Mouse (Mus musculus) lung, adult 18-20 months (tissue): ENCODE data around the gene Sh2b2.
A peak's percentile ranks its signal among the peaks of the same experiment; 100 is the strongest.

Experiments
- DNase-seq, 2 experiments: peaks; one replicate each; pipeline ENCODE4 v3.0.0; 2022; ENCODE audit warnings: mixed read lengths in 2 of 2

Gene Sh2b2

GRCm38 (mm10) chr5:136246452-136246838 lies at the start of gene Sh2b2:
Sh2b2 (minus strand) TSS chr5:136246556.
- peak in 1 of 2 experiments; percentile 17 for DNase-seq

DNA sequence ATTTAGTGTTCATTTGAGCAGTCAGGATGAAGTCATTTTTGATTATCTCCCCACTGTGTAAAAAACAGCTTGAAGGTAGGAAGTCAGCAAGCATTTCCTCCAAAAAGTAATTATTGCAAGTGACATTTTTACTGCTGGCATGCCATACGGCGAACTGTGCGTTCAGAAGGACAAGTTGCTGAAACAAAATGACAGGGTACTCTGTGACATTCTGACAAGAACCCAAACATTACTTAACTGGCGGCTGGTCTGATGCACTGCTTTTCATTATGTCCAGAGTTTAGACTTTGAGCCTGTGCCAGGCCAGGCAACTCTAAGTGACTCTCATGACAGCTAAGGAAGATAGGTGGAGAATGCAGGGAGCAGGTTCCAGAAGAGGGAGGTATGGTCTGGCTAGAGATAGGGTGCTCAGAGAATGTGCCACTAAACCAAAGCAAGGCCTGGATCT lies 46.6 kb upstream of the Sh2b2 start:
- DNase-seq: no peak

GRCm38 (mm10) chr5:136292361-136292760 lies 46.0 kb upstream of the Sh2b2 start:
- no peak for DNase-seq

GRCm38 (mm10) chr5:136291562-136291961 lies 45.2 kb upstream of the Sh2b2 start:
- DNase-seq: no peak

- no peak for DNase-seq
Observed at GRCm38 (mm10) chr5:136289776-136290175, 43.4 kb upstream of the Sh2b2 start.

- peak; percentile 13 to 49 for DNase-seq
Observed at GRCm38 (mm10) chr5:136288351-136289081, 42.2 kb upstream of the Sh2b2 start.

DNA sequence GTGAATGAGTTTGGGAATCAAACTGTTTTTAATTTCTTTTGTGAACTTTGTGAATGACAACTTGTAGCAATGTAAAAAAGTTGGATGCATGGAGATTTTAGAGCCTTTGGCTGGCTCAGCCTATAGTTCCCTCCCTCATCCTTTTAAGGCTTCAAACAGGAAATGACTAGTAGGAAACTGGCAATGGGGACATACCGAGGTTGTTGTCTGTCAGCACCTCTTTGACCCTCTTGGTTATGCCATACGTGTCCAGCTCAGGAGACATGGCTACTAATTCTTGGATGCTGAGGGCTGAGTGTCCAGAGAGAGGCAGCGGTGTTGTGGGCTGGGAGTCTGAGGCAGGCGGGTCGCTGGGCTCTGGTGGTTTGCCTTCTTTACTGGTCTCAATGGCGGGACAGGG lies 40.2 kb upstream of the Sh2b2 start:
- no peak for DNase-seq

GRCm38 (mm10) chr5:136285106-136285505 lies 38.8 kb upstream of the Sh2b2 start:
- no peak for DNase-seq

DNA sequence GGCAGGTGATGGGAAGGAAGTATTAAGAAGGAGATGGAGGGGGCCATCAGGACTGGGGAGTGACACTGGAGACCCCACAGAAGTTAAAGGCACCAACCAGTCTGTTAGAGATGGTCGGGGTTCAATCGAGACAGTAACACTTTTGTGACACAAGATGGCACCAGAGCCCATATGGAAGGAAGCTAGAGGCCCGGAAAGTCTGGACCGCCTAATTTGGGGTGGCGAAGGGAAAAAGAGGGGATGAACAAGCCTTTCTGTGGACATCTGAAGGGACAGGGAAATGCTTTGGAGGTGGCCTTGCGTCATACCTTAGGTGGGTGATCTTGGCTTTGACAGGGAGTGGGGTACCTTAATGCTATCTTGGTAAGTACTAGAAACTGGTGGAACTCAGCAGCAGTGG lies 35.0 kb upstream of the Sh2b2 start:
- no peak for DNase-seq

DNA sequence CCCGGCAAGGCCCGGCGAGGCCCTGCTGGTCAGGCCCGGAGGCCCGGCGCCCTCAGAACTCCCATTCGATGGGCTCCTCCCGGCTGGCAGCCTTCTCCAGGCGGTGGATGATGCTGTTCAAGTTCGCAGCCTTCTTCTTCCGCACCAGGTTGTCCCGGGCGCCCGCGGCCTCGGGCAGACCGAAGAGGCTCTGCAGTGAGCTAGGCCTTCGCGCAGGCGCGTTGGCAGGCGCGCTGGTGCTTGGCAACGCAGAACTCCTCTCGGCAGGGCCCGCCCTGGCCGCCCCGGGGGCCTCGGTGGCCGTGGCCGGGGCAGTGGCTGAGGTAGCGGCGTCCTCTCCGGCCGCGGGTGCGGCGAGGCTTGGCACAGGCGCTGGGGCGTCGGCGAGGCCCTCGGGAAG lies 28.4 kb upstream of the Sh2b2 start:
- no peak for DNase-seq

DNA sequence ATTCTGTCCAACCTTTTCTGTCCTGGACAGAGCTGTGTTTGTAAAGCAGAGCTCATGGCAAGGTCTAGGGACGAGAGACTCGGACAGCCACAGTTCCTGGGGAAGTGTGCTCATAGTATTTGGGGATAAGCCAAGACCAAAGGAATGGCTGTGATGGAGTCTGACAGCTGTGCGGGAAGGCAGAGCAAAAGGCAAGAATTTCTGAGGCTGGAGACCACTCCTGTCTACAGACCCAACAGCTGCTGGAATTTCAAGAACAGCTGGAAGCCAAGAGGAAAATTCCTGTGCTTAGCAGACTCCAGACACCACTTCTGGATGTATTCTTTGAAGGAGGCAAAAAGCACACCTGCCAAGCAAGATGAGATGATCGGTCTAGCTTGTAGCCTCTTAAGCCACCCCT lies 23.6 kb upstream of the Sh2b2 start:
- DNase-seq: no peak

DNA sequence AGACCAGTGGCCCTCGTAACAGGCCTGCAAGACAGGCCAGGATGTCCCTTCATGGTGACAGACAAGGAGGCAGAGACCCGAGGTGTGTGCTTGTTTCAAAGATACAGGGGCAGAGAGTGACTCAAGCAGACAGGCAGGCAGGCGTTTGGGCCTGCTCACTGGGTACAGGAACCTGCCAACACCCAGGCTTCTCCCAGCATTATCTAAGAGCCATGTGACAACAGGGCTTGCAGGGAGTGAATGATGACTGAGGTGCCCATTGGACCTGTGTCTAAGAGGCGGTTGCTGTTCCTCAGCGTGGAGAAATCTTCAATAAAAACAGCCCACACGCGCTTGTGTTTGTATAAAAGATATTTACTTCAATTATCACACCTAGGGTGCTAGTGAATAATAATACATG lies 19.7 kb upstream of the Sh2b2 start:
- no peak for DNase-seq

GRCm38 (mm10) chr5:136263342-136263741 lies 17.0 kb upstream of the Sh2b2 start:
- no peak for DNase-seq

GRCm38 (mm10) chr5:136258919-136259318 lies 12.6 kb upstream of the Sh2b2 start:
- DNase-seq: peak; percentile 39 to 50

DNA sequence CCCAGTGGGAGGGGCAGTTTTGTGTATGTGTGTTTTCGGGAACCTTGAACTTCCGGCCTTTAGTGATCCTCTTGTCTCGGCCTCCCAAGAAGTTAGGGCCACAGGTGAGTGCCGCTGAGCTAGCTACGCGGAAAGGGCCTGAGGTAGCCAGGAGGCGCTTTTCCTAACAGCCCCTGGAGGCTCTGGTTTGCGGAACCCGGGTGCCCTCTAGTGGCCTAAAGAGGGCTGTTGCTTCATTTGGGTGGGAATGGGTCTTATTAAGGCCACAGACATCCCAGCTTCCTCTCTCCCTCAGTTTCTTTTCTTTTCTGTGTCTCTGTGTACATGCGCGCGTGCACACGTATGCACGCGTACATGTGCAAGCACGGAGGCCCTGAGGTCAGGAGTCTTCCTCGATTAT lies 6.5 kb upstream of the Sh2b2 start:
- DNase-seq: peak; percentile 68 to 78

GRCm38 (mm10) chr5:136251004-136251403 lies 4.6 kb upstream of the Sh2b2 start:
- peak; percentile 26 for DNase-seq

DNA sequence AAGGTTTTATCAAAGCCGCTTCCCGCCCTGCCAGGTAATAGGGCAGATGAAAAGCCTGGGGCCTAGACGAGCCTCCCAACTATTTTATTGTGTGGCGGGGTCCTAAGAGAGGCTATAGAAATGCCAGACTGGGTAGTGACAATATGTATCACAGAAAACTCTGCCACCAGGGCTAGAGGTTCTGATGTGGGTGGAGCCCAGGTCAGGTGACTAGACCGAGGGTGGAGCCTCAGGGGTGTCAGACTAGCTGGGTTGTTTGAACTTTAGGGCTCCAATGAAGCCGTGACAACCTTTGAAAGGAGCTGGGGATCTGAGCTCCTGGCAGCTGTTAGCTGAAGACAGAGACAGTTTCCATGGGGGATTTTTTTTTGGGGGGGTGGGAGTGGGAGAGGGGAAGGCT lies 2.1 kb upstream of the Sh2b2 start:
- DNase-seq: no peak

- peak; percentile 9 to 21 for DNase-seq
Observed at GRCm38 (mm10) chr5:136245541-136246451, 560 bp downstream of the Sh2b2 start.

DNA sequence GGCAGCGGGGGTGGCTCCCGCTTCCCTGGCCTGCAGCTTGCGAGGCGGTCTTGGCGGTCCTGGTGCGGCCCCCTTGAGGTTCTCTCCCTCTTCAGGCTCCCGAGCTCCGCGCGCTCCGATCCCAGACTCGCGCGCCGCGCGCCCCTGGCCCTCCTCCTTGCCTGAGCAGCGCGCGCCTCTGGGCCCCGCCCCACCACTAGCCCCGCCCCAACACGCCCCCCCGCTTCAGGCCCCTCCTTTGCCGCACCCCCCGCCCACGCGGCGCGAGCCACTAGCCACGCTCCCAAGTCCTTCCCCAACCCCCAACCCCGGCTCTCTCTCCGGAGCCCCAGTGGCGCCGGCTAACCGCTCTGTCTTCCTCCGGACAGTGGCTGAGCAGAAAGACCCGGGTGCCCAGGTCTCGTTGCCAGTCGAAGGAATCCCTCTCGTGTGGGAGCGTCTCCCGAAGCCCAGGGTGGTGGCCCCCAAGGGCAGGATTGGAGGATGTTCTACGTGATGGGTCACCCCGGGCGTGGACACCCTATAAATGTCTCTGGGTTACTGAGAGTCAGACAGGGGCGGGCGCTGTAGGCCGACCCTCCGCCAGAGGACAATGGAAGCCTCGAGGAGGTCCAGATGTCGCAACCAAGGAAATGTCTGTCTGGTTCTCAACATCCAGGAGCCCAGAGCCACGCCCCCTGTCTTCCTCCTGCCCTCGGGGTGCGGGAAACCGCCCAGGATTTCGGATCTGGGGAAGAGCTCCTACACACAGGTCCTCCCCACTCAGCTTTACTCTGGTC lies 1.4 kb downstream of the Sh2b2 start:
- peak; percentile 76 to 78 for DNase-seq

DNA sequence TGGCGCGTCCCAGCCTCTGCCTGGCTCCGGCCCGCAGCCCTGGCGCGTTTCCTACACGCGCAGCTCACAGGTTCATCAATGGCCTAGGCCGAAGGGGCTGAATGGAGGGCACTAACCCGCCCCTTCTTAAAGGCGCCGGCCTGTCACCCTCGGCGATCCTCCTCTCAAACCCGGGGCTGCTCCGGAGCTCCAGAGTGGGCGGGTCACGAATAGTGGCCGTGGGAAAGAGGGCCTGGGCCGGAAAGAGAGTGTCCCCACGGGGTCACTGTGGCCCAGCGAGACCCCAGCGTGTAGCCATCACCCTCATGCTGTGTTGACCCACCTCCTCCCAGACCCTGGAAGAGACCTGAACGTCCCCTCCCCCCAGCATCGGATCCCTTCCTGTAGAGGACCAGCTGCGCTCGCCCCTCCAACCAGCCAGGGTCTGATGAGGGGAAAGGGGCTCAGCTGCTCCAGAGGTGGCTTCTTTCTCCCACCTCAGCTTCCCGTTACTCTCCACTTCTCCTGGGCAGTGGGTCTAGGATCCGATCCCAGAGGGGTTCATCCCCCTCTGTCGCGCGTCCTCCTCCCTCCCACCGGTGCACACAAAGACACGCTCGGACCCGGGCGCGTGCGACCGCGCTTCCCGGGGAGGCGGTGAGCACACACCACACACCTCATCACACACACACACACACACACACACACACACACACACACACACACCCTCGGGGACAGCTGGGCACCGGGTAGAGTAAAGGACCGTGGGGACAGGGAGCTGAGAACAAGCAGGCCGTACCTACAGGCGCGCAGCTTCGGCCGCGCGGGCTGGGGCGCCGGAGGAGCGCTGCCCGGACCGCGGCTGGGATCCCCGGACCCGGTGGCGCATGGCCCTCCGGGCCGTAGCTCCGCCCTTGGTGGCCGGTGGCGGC lies 2.2 kb downstream of the Sh2b2 start:
- DNase-seq: peak in 1 of 2 experiments; percentile 10

- DNase-seq: no peak
Observed at GRCm38 (mm10) chr5:136241161-136241560, 5.2 kb downstream of the Sh2b2 start.

- DNase-seq: no peak
Observed at GRCm38 (mm10) chr5:136240381-136240780, 6.0 kb downstream of the Sh2b2 start.
